Mouse (Mus musculus): ENCODE data around the gene Plekhn1.

GRCm38 (mm10) chr4:156217838-156218237 lies 16.8 kb downstream of the Plekhn1 start:
- TF ChIP-seq POLR2A (IDR thresholded peaks at IDR 0.05; ENCODE audit: borderline replicate concordance, control insufficient read depth, low read depth, low read length) (no peak), CTCF (IDR thresholded peaks at IDR 0.05; ENCODE audit: control insufficient read depth, insufficient read depth, low read length) (no peak)

All from bone marrow, adult 2 months (tissue).